Mouse (Mus musculus) gastrocnemius, postnatal 4 days (tissue): ENCODE data around the gene Wasf1. TPM values are rescaled to one million over a fixed set of nuclear protein-coding genes. Genes with fewer than 3 reads are reported as not detected.

ENCODE experiments used
- DNase-seq, 2 experiments: peaks; one replicate each; pipeline ENCODE4 v3.0.0; 2021 to 2022; ENCODE audit warnings: low spot score in 2 of 2, mixed read lengths in 2 of 2
- total RNA-seq, 2 experiments: library from RNA; stranded (reverse); gene quantifications; 2 replicates each; pipeline ENCODE4 v1.2.3; 2021

The Wasf1 gene
- total RNA-seq, 2 experiments from 2014 or later, result 4.1 to 4.5 TPM

GRCm38 (mm10) chr10:40887316-40887715, 4.0 kb downstream of the Wasf1 start:
- DNase-seq, result no peak

GRCm38 (mm10) chr10:40889146-40889545, 5.9 kb downstream of the Wasf1 start:
- no peak for DNase-seq

GRCm38 (mm10) chr10:40895765-40896164, 12.5 kb downstream of the Wasf1 start:
- no peak for DNase-seq

GRCm38 (mm10) chr10:40896656-40897055, 13.4 kb downstream of the Wasf1 start:
- DNase-seq, result no peak

- DNase-seq, result no peak
Observed at GRCm38 (mm10) chr10:40901786-40902185, 18.5 kb downstream of the Wasf1 start.

- DNase-seq, result no peak
Observed at GRCm38 (mm10) chr10:40906131-40906530, 22.9 kb downstream of the Wasf1 start.

GRCm38 (mm10) chr10:40906802-40907201, 23.5 kb downstream of the Wasf1 start:
- no peak for DNase-seq

GRCm38 (mm10) chr10:40908580-40908979, 25.3 kb downstream of the Wasf1 start:
- no peak for DNase-seq

GRCm38 (mm10) chr10:40910811-40911210, 27.5 kb downstream of the Wasf1 start:
- no peak for DNase-seq

- no peak for DNase-seq
Observed at GRCm38 (mm10) chr10:40915240-40915639, 32.0 kb downstream of the Wasf1 start.

GRCm38 (mm10) chr10:40918669-40919440, 35.6 kb downstream of the Wasf1 start:
- no peak for DNase-seq

- no peak for DNase-seq
Observed at GRCm38 (mm10) chr10:40919464-40919863, 36.2 kb downstream of the Wasf1 start.

- no peak for DNase-seq
Observed at GRCm38 (mm10) chr10:40932995-40933394, 49.7 kb downstream of the Wasf1 start.

GRCm38 (mm10) chr10:40936160-40936726, 53.0 kb downstream of the Wasf1 start:
- DNase-seq, result no peak

- no peak for DNase-seq
Observed at GRCm38 (mm10) chr10:40937569-40937968, 54.3 kb downstream of the Wasf1 start.

- no peak for DNase-seq
Observed at GRCm38 (mm10) chr10:40942688-40943087, 59.4 kb downstream of the Wasf1 start.

- DNase-seq, result no peak
Observed at GRCm38 (mm10) chr10:40950176-40950575, 66.9 kb downstream of the Wasf1 start.

GRCm38 (mm10) chr10:40956206-40956605, 72.9 kb downstream of the Wasf1 start:
- DNase-seq, result no peak

GRCm38 (mm10) chr10:40961365-40961764, 78.1 kb downstream of the Wasf1 start:
- DNase-seq, result no peak

- no peak for DNase-seq
Observed at GRCm38 (mm10) chr10:40962008-40962407, 78.7 kb downstream of the Wasf1 start.

- DNase-seq, result no peak
Observed at GRCm38 (mm10) chr10:40964546-40964945, 81.3 kb downstream of the Wasf1 start.

GRCm38 (mm10) chr10:40968551-40968950, 85.3 kb downstream of the Wasf1 start:
- no peak for DNase-seq
